Mouse (Mus musculus) lung, adult 2 months (tissue): ENCODE data around the gene Slc25a12.

ENCODE experiments used
- CTCF ChIP-seq: fragments of 200-500 bp; IDR thresholded peaks from 2 replicates; pipeline ENCODE4 v1.5.1; 2011; ENCODE audit warnings: mild to moderate bottlenecking, low read length, control low read depth; ENCODE audit not compliant: insufficient read depth
- POLR2A ChIP-seq: fragments of 200-500 bp; IDR thresholded peaks from 2 replicates; pipeline ENCODE4 v1.6.1; 2011; ENCODE audit warnings: low read depth, mild to moderate bottlenecking, control low read depth, low read length, borderline replicate concordance; ENCODE audit errors: extremely low read depth

DNA sequence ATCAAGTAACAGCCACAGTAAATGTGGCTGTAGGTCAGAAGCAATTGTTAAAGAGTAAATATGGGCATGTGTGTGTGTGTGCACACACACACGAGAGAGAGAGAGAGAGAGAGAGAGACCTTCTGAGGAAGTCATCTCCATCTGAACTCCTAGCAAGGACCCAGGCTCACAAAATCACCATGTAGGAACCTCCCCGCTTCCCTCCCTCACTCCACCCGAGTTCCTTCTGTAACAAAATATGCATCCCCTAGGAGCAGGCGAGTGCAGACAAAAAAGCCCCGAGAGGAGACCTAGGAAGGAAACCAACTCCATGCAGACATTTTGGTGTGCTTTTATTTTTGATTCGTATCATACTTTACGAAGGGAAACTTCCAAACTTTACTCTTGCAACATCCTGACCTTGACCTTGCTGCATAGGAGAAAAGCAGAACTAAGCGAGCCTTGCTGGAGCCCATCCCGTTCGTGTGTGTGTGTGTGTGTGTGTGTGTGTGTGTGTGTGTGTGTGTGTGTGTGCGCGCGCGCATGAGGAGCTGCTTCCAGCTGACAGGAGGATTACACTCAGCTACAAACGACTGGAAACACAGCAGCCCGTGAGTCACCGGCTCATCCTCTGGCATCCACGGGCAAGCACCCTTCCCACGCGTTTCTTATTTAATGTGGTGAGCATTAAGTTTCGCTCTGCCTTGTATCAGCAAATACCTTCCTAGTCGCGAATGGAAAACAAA, 93.4 kb downstream of the Slc25a12 start:
- no peak for TF ChIP-seq POLR2A
- TF ChIP-seq CTCF: no peak
